Mouse (Mus musculus): ENCODE data around the gene Nono.

DNA sequence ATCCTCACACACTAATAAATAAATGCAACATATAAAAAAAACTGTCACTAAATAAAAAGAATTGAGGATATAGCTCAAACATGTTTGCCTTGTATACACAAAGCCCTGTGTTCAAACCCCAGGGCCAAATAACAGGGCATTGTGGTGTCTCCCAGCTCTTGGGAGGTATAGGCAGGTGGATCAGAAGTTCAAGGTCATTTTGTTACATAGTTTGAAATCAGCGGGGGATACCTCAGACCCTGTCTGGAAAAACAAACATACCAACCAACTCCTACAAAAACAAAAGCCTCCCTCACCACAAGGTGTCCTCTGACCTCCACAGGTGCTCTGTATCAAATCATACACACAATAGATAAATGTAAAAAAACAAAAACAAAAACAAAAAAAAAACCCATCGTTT is 34.8 kb upstream of the Nono start:
- TF ChIP-seq CTCF (IDR thresholded peaks at IDR 0.05; ENCODE audit: low read depth, low read length) (no peak), POLR2A (IDR thresholded peaks at IDR 0.05; ENCODE audit: extremely low read depth, insufficient read depth, low read length) (no peak)
